Mouse (Mus musculus): ENCODE measurements around the gene Magi2.
"Not testable (repeated sequence)": the region's sequence is repeated elsewhere in the genome, so short reads cannot be mapped to it uniquely, and the experiment has no call there.

Magi2 gene

DNA sequence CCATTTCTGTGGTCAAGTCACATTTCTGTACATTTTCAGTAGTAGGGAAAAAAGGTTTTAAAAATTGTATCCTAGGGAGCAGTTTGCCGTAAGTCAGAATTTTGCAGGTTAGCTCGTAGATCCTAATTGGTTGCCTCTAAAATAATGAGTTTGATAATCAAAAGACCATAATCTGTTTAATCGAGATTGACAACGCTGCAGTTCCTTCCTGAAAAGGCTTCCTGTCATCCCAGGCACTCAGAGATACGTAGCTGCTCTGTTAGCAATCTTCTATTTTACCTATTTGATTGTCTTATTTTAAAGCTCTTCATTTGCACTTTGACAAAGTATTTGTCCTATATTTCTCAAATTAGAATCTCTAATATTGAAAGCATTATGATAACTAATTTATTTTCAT lies 1476.5 kb downstream of the Magi2 start:
- no peak for DNase-seq (ENCODE audit: low read depth, low spot score)

DNA sequence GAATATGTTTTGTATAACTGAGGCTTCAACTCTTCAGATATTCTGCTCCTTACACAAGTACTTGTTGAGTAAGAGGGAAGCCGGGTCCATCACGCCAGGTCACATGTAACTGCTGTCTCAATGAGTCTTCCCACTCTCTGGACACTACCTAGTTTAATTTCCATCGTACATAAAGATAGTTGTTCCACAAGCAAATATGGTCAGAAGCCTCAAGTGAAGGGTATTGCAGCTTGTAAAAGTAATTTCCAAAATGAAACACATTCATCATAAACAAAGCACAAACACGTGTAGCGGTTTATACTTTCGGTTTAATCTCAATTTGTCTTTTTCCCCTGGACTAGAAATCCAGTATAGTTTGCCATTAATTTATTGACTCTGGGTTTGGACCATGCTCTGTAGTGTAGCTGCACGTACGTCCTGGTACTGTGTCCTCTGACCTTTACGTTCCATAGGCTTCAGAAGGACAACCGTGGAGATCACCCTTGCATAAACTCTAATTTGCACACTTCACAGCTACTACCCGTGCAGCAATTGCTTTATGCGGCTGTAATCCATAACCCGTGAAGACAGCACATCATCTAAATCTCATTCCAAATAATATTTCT lies 1477.2 kb downstream of the Magi2 start:
- DNase-seq (ENCODE audit: low read depth, low spot score) = no peak

DNA sequence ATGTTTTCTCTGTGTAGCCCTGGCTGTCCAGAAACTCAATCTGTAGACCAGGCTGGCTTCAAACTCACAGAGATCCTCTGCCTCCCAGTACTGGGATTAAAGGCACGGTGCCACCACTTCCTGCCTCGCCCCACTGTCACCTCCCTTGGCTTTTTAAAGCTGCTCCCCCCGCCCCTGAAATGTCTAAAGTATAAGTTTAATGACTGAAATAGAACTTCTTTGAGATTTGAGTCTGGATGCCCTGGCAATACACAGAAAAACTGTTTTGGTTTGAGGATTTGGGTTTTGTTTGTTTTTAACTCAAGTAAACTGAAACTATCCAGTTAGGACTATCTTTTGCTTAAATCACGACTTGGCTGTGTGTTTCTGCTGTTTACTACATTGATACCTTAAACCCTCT lies 1478.0 kb downstream of the Magi2 start:
- DNase-seq (ENCODE audit: low read depth, low spot score) = no peak

DNA sequence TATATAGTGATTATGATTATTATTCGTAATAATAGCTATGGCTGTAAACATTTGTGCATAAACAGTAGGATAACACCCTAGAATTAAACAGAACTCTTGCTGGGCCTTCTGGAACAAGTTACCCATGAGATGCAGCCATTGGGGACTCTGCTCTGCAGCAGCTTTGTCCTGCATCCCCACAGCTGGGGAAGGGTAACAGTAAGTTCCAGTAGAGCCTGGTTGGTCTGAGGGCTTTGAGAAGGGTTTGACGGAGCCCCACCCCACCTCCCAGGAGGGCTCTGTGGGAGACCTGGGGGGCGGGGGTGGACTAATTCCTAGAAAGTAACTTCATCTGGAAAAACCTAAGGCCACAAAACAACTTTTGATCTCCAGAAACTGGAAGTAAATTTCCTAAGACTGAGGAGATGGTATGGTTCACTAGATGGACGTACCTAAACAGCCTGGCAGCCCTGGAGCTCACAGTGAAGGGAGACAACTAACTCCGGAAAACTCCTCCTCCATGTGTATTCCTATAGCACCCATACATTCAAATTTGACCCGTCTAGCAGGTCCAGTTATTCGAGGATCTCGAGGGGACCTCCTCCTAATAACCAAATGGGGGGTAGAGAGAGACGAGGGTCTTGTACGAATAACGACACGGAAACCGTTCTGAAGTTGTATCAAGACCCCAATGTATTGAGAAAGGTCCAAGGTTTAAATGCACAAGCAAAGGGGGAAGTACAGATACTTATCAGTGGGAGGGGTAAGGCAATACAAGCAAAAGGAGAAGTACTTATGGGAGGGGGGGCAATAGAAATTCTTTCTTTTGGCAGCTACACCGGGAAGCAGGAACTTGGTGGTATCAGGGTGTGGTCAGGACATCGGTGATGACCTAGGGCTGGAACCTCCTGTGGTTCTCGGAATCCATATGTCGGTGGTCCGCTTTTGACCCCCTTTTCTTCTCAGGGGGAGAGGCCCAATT lies 1479.8 kb downstream of the Magi2 start:
- not testable (repeated sequence) for DNase-seq (ENCODE audit: low read depth, low spot score)

DNA sequence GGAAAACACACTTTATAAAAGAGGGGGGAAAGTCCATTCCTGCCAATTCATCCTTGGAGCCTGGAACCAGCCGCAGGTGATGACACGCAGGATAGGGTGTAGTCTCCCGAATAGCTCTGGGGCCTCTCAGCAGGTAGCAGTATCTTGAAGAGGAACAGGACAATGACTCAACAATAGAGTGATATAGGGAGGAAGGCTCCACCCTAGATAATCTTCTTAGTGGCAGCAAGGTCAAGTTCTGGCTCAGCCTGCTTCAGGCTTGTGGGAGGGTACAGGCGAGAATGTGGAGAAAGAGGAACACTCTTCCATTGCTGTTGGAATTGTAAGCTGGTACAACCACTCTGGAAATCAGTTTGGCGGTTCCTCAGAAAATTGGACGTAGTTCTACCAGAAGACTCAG lies 1484.0 kb downstream of the Magi2 start:
- DNase-seq (ENCODE audit: low read depth, low spot score) = not testable (repeated sequence)

DNA sequence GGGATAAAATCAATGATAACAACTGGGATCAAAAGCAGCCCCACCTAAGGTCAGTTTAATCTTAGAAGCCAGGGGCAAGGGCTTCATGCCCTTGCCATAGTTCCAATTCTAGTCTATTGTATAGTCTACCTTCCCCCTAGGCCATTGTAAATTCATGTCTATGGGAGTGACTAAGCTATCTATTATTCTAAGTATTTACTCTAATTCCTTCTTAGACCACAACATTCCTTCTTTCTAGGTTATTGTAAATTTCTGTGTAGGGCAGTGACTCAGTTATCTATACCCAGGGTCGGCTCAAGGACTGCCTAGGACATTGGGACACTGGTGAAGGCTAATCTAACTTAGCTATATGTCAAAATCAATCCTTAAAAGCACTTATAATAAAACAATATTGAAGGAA lies 1487.8 kb downstream of the Magi2 start:
- not testable (repeated sequence) for DNase-seq (ENCODE audit: low read depth, low spot score)

DNA sequence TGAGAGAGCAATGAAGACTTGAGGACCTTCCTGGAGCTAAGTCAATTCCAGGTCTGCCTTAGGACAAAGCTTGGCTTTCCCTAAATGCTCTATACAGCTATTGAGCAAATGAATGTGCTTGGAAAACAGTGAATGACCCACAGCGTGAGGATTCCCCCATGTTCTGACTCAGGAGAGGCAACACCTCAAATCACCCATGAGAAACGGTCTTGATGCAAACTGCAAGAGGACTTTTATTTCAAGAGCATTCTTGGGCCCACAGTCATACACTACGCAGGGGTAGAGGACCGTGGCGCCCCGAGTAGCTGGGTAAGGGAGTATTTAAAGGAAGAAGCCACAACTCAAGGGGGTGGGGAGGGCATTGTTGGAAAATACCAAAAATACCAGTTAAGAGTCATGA lies 1489.1 kb downstream of the Magi2 start:
- DNase-seq (ENCODE audit: low read depth, low spot score) = not testable (repeated sequence)

DNA sequence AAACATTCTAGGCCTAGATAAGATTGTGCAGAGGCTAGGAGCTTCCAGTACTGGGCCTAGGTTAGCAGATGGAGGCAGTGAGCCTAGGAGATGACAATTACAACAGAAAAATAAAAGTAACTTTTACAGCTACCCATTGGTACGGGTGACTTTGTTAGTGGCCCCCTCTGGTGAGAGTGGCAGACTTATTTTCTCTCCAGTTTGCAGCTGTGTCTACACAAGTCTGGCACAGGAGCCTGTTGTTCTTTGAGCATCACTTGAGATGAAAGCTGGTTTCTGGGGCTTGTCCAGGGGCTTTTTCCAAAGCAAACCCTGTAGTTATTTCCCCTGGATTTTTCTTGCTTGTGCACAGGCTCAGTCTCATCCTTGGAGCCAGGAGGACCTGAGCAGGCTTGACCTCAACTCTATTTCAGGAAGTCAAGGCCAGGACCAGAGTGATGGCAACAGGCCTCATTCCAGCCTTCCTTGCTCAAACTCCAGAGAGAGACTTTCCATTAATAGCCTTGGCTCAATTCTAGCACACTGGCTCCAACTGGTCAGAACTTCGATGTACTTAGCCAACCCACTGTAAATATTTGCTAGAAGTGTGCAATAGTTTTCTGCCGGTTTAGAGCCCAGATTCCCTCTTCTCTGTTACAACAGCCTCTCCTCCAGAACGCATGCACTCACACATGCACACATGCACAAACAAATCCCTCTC lies 1493.5 kb downstream of the Magi2 start:
- no peak for DNase-seq (ENCODE audit: low read depth, low spot score)

DNA sequence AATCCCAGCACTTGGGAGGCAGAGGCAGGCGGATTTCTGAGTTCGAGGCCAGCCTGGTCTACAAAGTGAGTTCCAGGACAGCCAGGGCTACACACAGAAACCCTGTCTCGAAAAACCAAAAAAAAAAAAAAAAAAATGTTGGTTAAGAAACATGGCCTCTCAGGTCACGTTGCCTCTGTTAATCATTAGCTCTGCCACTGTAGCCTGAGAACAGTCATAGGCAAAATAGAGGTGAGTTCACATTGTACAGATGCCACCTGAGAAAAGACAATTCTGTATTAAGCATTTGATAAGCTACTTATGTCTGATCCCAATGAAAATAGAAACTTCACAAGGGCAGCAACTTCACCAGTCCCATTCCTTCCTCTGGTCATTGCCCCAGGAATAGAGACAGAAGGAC lies 1496.4 kb downstream of the Magi2 start:
- not testable (repeated sequence) for DNase-seq (ENCODE audit: low read depth, low spot score)

DNA sequence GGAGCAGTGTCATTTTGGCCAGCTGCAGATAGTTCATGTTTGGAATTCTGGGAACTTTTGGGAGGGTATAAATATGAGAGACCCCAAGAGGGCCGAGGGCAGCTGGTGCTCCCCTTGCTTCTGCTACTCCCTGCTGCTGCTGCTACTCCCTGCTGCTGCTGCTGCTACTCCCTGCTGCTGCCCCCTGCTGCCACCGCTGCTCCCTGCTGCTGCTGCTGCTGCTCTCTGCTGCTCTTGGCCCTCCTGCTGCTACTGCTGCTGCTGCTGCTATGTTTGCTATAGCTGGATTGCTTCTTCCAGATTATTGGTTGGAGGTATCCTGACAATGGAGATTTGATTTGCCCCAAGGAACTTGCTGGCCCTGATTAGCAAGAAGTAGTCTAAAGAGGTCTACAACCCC lies 1512.0 kb downstream of the Magi2 start:
- no peak for DNase-seq (ENCODE audit: low read depth, low spot score)

DNA sequence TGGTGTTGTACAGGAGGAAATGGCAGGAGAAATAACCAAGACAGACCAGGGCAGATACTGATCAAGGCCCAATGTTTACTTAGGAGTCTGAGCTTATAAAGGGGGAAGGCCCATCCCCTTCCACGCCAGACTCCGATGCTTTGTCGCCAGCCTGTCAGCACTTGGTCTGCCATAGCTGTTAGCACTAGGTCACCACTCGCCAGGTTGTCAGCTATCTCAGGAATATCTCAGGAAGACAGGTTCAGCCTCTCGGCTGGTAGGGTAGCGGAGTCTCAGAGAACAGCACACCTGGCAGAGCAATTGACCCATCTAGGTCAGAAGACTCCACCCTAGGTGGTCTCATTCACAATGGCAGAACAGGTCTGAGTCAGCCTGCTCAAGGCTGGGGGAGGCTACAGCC lies 1514.4 kb downstream of the Magi2 start:
- no peak for DNase-seq (ENCODE audit: low read depth, low spot score)

DNA sequence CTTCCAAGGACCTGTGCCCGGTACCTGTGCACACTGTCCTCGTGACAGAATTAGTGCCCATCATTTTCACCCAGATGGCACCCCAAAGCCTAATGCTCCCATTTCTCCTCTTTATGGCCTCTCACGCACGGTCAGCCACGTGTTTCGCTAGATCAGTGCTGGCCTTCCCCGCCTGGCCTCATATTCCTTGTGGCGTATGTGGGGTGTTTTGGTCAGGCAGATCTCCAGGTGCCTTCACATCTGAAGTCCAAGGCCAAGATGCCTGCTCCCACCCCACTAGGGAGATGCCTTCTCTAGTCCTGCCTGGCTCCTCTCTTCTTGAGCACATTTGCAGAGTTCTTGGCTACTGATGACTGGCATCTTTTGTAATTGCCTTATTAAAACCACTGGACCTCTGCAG lies 1515.1 kb downstream of the Magi2 start:
- no peak for DNase-seq (ENCODE audit: low read depth, low spot score)

DNA sequence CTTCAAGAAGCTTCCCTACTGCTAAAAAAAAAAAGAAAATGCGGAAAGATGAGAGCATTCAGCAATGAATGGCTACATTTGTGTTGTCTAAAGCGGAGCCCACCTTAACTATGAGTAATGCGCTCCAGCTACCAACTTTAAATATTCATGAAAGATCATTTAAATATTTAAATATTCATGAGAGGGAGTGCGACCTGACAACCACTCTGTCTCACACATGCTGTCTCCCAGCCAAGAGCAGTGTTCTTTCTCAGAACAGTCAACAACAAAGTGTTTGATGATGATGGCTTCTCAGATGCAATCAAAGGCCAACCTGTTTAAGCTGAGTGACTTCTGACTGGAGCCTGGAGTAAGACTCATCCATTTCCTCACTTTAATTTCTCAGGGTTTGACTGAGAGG lies 1521.3 kb downstream of the Magi2 start:
- DNase-seq (ENCODE audit: low read depth, low spot score) = no peak

DNA sequence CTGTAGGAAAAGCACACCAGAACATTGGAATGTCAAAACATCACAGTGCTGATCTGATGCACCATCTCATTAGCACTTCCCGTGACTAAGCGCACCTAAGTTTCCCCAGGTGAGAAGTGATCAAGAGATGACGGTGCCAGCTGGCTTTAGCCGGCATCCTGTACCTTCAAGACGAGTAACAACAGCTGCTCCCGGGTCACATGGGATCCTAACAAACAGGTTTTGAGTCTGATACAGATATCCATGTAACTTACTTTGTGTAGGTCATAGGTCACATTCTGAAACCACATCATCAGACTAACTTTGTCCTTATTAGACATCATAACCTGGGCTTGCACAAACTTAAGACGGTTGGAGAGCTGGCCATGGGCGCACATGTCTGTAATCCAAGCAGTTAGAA lies 1522.0 kb downstream of the Magi2 start:
- DNase-seq (ENCODE audit: low read depth, low spot score) = no peak

DNA sequence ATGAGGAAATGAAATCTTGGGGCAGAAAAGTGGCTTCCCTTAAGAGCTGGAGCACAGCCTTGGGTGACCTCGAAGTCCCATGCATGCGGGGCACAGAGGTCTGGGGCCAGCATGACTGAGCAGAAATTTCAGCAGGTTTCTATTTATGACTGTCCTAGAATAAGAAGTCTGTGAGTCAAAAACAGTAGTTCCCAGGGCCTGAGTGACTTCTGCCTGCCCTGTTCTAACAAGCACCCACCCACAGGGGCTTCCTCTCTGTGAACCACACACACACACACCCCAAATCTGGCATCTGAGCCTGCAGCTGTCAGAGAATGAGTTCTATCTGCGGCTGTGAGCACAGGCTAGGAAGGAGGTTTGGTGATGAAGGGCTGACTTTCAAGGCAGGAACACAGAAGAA lies 1522.7 kb downstream of the Magi2 start:
- no peak for DNase-seq (ENCODE audit: low read depth, low spot score)

DNA sequence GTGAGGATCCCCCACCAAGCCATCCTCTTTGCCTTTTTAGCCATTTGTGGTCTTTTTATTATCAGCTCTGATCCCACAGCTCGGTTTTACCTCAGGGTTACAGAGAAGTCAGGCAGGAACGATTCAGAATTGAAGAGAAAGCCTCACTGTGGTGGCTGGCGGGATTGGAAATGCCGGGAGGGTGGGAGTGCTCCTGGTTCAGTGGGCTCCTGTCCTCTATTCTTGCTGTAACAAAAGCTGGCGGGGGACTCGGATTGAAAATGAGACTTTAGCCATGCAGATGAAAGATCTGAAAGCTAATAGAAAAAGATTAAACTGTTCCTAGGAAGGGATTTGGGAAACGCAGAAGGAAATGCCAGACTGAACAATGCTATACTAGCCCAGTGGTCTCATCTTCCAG lies 1524.2 kb downstream of the Magi2 start:
- no peak for DNase-seq (ENCODE audit: low read depth, low spot score)

DNA sequence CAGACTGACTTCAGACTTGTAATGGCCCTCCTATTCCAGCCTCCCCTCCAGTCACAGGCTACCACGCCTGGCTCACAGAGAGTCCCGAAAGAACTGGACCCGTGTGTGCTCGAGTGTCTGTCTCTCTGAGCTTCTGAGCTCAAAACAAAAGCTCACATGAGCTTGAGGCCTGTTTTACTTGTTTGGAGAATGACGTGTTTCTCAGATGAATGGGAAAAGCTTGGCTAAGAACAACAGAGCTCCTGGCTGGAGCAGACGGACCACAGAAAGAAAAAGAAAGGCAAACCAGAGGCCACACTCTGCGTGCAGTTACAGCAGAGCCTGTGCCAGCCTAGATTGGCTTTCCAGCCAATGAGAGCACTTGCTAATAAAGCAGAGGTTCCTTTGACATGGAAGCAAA lies 1524.9 kb downstream of the Magi2 start:
- no peak for DNase-seq (ENCODE audit: low read depth, low spot score)

DNA sequence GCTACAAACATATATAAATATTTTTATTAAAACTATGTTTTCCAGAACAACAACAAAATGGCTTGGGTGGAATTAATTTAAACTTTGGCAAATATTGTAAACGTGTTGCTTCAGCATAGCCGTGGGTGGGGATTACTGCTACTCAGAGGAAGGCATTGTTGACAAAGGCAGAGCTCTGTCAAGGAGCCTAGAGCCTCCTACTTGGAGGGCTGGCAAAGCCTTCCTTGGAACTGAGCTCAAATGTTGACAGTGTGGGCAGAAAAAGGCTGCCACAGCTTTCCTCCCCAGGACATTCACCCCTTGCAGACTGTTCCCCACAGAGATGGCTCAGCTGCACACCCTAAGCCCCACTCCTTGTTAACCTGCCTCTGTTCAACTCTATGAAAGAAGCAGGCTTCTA lies 1526.3 kb downstream of the Magi2 start:
- DNase-seq (ENCODE audit: low read depth, low spot score) = no peak

DNA sequence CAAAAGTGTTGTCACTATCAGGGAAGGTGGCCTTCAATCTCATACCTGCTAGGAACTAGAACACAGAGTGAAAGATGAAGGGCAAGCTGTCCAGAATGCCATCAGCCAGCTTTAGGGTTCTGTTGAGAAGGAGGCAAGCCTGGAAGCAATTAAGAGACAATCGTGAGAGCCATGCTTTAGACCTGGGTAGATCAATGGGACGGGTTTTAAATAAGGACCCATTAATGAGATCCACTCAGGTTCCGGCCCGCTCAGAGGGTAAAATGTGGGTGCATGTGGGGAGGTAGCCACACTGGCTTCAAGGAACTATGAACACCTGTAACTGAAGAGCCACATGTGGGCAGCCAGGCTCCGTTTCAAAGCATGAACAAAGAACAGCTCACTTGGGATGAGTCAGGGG lies 1527.1 kb downstream of the Magi2 start:
- no peak for DNase-seq (ENCODE audit: low read depth, low spot score)

Data from forelimb bud, embryonic 11.5 days (tissue).